Mouse (Mus musculus) 416B (cell line): Measurements from ENCODE around the gene Ssh1.

Experiments
- DNase-seq: peaks from one replicate; pipeline ENCODE4 v3.0.0; 2011; ENCODE audit warnings: low read depth

The Ssh1 gene

DNA sequence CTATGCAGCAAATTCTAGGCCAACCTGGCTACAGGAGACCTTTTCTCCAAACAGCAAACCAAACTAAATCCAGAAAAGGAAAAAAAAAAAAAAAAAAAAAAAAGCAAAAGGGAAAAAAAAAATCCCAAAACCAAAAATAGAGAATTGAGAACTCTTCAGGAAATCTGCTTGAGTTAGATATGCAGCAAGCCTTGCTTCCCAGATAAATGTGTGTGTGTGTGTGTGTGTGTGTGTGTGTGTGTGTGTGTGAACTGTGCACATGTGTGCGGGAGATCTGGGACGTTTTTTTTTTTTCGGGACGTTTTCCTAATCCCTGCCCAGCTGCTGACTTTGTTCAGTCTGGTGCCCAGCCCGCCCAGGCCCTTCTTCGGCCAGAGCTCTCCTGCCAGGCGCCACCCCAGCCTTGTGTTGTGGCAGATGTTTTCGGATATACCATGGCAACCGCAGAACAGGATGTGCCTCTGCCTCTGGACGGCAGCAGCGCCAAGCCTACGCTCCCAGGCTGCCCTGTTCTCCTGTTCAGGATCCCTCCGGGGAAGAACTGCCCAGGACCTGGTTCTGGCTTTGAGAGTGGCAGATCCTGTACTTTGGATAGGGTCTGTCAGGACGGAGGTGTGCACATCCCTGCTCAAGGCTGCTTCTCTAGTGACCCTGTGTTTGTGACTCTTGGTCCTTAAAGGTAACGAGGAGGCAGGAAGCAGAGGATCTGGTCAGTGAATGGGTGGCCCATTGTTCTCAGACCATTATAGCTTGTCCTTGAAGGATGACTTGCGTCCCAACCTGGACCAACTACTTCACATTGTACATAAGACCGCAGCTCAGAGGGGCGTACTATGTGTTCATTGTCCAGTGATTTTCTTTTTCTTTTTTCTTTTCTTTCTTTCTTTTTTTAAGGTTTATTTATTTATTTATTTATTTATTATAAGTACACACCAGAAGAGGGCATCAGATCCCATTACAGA, 62.8 kb downstream of the Ssh1 start:
- DNase-seq, result peak; percentile 86

GRCm38 (mm10) chr5:113929950-113930647, 63.6 kb downstream of the Ssh1 start:
- no peak for DNase-seq

DNA sequence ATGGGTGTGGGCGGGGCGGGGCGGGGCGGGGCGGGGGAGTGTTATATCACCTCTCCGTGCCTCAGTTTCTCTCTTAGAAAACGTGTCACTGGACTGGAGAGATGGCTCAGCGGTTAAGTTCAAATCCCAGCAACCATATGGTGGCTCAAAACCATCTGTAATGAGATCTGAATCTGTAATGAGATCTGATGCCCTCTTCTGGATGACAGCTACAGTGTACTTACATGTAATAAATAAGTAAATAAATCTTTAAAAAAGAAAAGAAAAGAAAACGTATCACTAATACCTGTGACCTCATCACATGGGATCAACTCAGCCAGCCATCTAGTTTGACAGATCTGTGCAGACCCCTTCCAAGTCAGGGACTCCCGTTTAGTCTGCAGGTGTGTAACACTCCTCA, 64.2 kb downstream of the Ssh1 start:
- DNase-seq, result peak; percentile 28

- DNase-seq, result peak; percentile 49
Measured at GRCm38 (mm10) chr5:113924608-113925007, 69.1 kb downstream of the Ssh1 start.

GRCm38 (mm10) chr5:113921310-113922166, 72.2 kb downstream of the Ssh1 start:
- DNase-seq, result no peak

- no peak for DNase-seq
Measured at GRCm38 (mm10) chr5:113919060-113919459, 74.6 kb downstream of the Ssh1 start.

DNA sequence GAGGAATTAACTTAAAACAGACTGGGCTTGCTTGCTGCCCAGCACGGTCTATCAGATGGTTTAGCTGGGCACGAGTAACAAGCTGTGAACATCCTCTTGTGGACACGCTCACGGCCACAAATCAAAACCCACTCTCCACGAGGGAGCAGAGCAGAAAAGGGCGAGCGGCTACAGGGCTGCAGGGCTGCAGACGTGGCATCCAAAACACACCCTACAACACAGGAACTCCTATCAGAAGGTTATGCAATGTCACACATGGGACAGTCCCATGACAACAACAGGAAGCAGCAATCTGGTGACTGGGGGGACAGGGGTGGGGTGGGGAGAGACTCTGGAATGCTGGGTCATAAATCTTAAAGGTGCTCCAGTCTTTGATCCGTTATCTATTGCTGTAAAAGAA, 75.0 kb downstream of the Ssh1 start:
- peak; percentile 45 for DNase-seq

DNA sequence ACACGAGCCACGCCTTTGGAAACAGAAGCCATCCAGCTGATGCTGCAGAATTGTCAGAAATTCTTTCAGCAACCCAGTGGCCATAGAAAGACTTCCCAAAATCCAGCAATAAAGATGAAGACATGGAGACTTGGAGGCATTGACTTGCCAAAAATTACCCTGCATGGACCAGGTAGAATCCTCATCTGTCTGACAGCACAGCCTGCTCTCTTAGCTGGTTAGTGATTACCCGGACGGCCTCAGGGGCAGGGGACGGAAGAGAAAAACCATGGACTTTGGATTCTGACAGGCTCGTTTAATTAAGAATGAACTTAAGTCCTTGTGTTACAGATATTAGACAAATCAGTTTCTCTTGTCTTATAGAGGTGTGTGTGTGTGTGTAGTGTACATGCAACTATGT, 83.0 kb downstream of the Ssh1 start:
- DNase-seq, result no peak

DNA sequence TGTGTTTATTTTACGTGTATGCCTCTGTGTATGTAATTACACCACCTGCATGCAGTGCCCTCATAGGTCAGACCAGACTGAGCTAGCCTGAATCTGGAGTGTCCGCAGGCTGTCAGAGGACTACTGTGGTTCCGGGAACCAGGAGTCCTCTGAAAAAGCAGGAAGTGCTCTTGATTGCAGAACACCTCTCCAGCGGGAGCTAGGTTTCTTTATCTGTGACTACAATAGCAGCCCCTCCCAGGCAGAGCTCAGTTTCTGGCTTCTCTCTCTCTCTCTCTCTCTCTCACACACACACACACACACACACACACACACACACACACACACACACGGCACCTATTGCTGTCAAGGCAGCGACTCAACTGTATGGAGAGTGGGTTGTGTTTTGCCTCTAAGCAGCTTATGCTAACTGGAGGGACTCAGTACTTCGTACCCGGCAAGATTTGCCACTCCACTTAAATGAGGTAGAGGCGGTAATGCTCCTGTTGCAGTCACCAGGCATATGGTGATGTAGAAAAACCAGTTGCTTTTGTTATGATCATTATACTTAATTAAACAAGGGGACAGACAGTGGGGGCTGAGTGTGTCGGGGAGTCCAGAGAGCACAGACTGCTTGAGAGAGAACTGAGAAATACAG, 83.5 kb downstream of the Ssh1 start:
- DNase-seq, result peak; percentile 62

DNA sequence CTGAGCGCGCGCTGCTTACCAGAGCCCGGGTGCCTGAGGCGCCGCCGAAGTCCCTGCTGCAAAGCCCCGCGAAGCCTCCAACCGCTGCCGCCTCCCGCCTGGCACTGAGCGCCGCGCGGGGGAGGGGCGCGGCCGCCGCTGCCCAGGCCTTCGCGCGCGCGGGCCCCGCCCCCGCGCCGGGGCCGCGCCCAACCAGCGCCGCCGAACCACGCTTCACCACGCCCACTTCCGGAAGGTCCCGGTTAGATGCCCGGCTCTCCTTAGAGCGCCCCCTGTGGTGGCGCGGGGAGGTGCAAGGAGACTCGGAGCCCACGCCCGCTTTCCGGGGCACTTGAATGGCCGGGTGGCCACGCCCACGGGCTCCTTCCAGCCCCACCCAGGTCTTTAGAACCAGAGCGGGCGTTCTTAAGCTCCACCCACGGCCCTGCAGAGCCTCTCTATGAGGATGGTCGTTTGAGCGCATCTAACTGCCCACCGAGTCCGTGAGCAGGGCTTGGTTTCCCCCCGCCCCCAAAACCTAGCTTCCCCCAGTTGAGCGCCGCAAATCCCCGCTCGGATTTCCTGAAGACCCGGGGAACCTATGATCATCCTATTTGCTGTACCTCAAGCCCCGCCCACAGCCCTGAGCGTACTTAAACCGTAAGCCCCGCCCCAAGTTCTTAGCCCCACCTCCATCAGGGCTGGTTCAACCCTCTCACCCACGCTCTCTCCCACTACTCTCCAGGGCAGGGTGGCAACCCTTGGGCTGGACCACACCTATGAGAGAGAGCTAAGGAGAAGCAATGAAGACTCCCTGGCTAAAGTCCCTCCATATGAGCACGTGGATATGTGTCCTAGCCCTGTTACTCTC, 84.9 kb downstream of the Ssh1 start, which contains the start of gene Coro1c:
Gene Coro1c (minus strand): TSS at position 167 of the 850 bp plus-strand sequence.
- DNase-seq, result peak; percentile 98

DNA sequence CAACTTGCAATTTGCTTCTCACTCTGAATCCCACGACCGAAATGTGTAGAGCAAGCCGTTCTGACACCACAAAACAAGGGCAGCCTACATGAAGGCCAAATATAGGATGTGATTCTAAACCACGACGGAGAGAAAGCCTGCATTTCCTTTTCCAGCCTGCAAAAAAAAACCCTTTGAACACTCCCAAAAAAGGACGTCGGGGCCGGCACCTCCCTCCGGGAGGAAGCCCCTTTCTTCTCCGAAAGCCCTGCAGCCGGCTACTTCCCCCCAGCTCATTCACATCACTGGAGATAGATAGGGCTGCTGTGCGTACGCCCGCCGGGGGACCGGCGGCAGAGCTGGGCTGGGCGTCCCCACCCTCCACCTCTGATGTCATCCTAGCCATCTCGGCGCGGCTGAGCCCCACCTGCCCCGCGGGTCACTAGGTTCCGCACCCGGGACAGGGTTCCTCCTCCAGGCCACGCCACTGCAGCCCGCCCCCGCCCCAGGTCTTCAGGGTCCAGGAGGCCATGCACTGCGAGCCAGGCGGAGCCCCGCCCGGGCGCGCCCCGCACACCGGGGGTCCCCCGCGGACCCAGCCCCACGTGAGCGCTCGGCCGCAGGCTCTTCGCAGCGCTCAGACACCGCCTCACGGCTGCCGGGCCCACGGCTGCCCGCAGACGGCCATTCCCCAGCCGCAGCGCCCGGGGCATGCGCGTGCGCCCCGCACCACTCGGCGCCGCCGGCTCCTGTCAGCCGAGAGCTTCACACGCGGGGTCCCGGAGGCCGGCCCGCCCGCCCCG, 85.7 kb downstream of the Ssh1 start:
- DNase-seq, result peak; percentile 79

- DNase-seq, result peak; percentile 89
Measured at GRCm38 (mm10) chr5:113906958-113907735, 86.5 kb downstream of the Ssh1 start.

- no peak for DNase-seq
Measured at GRCm38 (mm10) chr5:113904987-113905386, 88.7 kb downstream of the Ssh1 start.

DNA sequence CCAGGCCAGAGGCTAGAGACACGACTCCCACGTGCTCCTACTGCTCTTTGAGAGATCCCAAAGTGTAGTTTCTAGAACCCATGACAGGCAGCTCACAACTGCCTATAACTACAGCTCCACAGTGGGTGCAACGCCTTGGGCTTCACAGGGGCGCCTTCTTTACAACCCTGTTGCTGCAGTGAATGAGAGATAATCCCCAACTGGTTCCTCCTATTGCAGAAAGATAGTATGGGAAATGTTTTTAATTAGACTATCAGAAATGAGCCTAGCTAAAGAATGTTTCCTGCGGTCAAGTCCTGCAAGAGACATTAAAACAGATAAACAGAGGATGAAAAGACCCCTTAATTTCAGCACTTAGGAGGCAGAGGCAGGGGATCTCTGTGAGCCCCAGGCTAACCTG, 90.7 kb downstream of the Ssh1 start:
- no peak for DNase-seq

GRCm38 (mm10) chr5:113902017-113902416, 91.7 kb downstream of the Ssh1 start:
- DNase-seq, result no peak

- DNase-seq, result peak; percentile 41
Measured at GRCm38 (mm10) chr5:113901074-113901571, 92.6 kb downstream of the Ssh1 start.

- DNase-seq, result peak; percentile 41
Measured at GRCm38 (mm10) chr5:113899543-113899942, 94.2 kb downstream of the Ssh1 start.

- no peak for DNase-seq
Measured at GRCm38 (mm10) chr5:113892005-113892404, 101.7 kb downstream of the Ssh1 start.

DNA sequence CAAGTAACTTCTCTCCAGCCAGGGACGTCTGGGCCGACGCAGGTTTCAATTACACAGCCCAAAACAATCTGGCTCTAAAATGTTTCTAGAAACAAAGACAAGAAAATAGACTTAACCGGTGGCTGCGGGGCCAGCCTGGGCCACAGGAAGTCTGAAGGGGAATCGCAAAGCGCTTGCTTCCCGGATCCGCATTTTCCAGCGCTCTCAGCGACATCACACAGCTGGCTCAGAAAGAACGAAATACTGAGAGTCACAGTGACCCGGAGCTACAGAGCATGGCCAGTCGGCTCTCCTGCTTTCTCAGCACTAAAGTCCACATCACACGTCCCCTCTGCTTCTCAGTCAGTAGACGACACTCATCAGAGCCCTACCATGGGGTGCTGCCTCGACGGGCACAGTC, 102.8 kb downstream of the Ssh1 start:
- DNase-seq, result no peak
